Mouse (Mus musculus) bone marrow macrophage, adult 2 months (primary cell): Measurements from ENCODE around the gene Inhbc.

Source experiments
- CTCF ChIP-seq: IDR thresholded peaks from 2 replicates; pipeline ENCODE4 v1.5.1; 2012; ENCODE audit warnings: low read depth, mild to moderate bottlenecking, low read length, moderate library complexity
- POLR2A ChIP-seq: IDR thresholded peaks from 2 replicates; pipeline ENCODE4 v1.6.1; 2012; ENCODE audit warnings: mild to moderate bottlenecking, low read depth, low read length, borderline replicate concordance

- TF ChIP-seq POLR2A (no peak), CTCF (peak; percentile 44; the same call in 1 of the 2 replicates)
These were observed 37.1 kb downstream of the Inhbc start for GRCm38 (mm10) chr10:127333152-127333551.
